ENCODE assay signal across 8 mouse cellular contexts in the genomic region with DNA sequence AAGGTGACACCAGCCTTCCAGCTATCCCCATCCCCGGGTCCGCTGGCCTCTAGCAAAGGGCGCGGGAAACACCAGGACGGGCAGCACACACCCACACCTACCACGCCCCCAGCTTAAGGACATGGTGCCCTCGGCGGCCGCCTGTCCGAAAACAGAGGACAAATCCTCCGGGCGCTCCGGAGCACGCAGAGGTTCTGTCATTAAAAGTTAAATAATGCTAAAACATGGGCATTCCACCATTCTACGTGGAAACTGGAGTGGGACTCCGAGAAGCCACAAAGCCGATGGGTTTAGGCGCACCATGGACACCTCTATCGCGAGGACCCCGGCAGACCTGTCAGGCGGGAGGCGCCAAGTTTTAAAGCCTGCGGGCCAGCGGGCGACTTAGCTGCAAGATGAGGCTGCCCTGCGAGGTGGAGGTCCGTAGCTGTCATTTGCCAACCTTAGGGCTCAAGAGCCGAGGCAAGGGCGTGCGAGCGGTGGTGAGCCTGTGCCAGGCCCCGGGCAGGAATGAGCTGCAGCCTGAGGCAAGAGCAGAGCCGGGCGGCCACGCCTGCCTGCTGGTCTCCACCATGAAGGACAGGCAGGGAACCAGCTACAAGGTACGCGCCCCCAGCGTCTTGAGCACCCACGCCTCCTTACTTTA. TPM values are rescaled to one million over a fixed set of nuclear protein-coding genes. Genes with fewer than 3 reads are reported as not detected.
DNase-seq lines count a peak whose midpoint lies in the region; ATAC-seq and TF ChIP-seq lines count a peak whose summit lies in the region.

A gene (plus strand): TSS at position 354 of the 646 bp plus-strand sequence.

- peak; percentile 62 for TF ChIP-seq POLR2A in ES-Bruce4 (IDR thresholded peaks at IDR 0.05; ENCODE audit: insufficient read depth, low read length)

- no peaks in the 10 kb centered on the region for H3K36me3 ChIP-seq in ES-Bruce4 (ENCODE audit: control insufficient read depth, insufficient read depth, low read length, poor library complexity, severe bottlenecking)
- H3K36me3 ChIP-seq in forebrain, embryonic 13.5 days (ENCODE audit: poor library complexity, severe bottlenecking): peaks cover 7% of the 10 kb centered on the region; the same call in 1 of the 2 replicates
- H3K36me3 ChIP-seq in liver, embryonic 16.5 days (ENCODE audit: control insufficient read depth, insufficient read depth): peaks cover under 1% of the 10 kb centered on the region; the same call in 1 of the 2 replicates
- no peaks in the 10 kb centered on the region for H3K36me3 ChIP-seq in neural tube, embryonic 12.5 days
- H3K36me3 ChIP-seq in stomach, postnatal 0 days (ENCODE audit: control insufficient read depth, insufficient read depth, low read length): no peaks in the 10 kb centered on the region

- H3K27ac ChIP-seq in ES-Bruce4 (ENCODE audit: insufficient read depth, low read length): no peak within 1 kb of the TSS
- peak within 1 kb of the TSS; percentile 48 for H3K27ac ChIP-seq in forebrain, embryonic 13.5 days
- peak within 1 kb of the TSS; percentile 86 for H3K27ac ChIP-seq in liver, embryonic 16.5 days (ENCODE audit: low read length)
- no peak within 1 kb of the TSS; the same call in 1 of the 2 replicates for H3K27ac ChIP-seq in neural tube, embryonic 12.5 days
- H3K27ac ChIP-seq in stomach, postnatal 0 days (replicated peaks): 0 out of 2 replicates have a peak within 1 kb of the TSS, but pooled peaks have one; percentile 31

- H3K9ac ChIP-seq in ES-Bruce4 (ENCODE audit: low read depth, poor library complexity, severe bottlenecking): peak within 1 kb of the TSS; percentile 62
- peak within 1 kb of the TSS; percentile 70 for H3K9ac ChIP-seq in forebrain, embryonic 13.5 days
- peak within 1 kb of the TSS; percentile 82 for H3K9ac ChIP-seq in liver, embryonic 16.5 days (ENCODE audit: low read depth, low read length)
- peak within 1 kb of the TSS; percentile 75 for H3K9ac ChIP-seq in neural tube, embryonic 12.5 days
- peak within 1 kb of the TSS; percentile 61 for H3K9ac ChIP-seq in stomach, postnatal 0 days (ENCODE audit: low read length)

- peak within 1 kb of the TSS; percentile 73 for H3K4me2 ChIP-seq in forebrain, embryonic 13.5 days
- peak within 1 kb of the TSS; percentile 74 for H3K4me2 ChIP-seq in liver, embryonic 16.5 days (ENCODE audit: low read depth, low read length)
- H3K4me2 ChIP-seq in neural tube, embryonic 12.5 days (replicated peaks): peak within 1 kb of the TSS; percentile 96
- peak within 1 kb of the TSS; percentile 93 for H3K4me2 ChIP-seq in stomach, postnatal 0 days (replicated peaks; ENCODE audit: low read depth)

- intact Hi-C loops in heart, postnatal 10 days (cut with DNase I): no loop called here

- H3K27me3 ChIP-seq in ES-Bruce4 (ENCODE audit: control insufficient read depth, insufficient read depth, low read length, poor library complexity, severe bottlenecking): no peaks in the 10 kb centered on the region
- H3K27me3 ChIP-seq in forebrain, embryonic 13.5 days: no peaks in the 10 kb centered on the region
- H3K27me3 ChIP-seq in liver, embryonic 16.5 days (ENCODE audit: control insufficient read depth, insufficient read depth, low read depth, low read length): no peaks in the 10 kb centered on the region
- H3K27me3 ChIP-seq in neural tube, embryonic 12.5 days (replicated peaks): no peaks in the 10 kb centered on the region
- no peaks in the 10 kb centered on the region for H3K27me3 ChIP-seq in stomach, postnatal 0 days (ENCODE audit: control insufficient read depth, insufficient read depth, low read length)

- H3K4me1 ChIP-seq in ES-Bruce4 (ENCODE audit: control insufficient read depth, insufficient read depth, low read length): peaks cover 2% of the 10 kb centered on the region
- H3K4me1 ChIP-seq in forebrain, embryonic 13.5 days: peaks cover 15% of the 10 kb centered on the region
- peaks cover 22% of the 10 kb centered on the region for H3K4me1 ChIP-seq in liver, embryonic 16.5 days (ENCODE audit: control insufficient read depth, low read depth, low read length)
- H3K4me1 ChIP-seq in neural tube, embryonic 12.5 days: peaks cover 14% of the 10 kb centered on the region
- H3K4me1 ChIP-seq in stomach, postnatal 0 days (replicated peaks; ENCODE audit: control insufficient read depth, insufficient read depth): no peaks in the 10 kb centered on the region

- 0 out of 2 replicates have a peak, but pooled peaks have one; percentile 14 for TF ChIP-seq EP300 in ES-Bruce4 (IDR thresholded peaks at IDR 0.05; ENCODE audit: insufficient read depth, low read depth, low read length)
- peak; percentile 98 for TF ChIP-seq EP300 in stomach, postnatal 0 days (optimal IDR thresholded peaks at IDR 0.05)

- H3K9me3 ChIP-seq in ES-Bruce4 (replicated peaks; ENCODE audit: control insufficient read depth, insufficient read depth, low read length, poor library complexity, severe bottlenecking): no peaks in the 10 kb centered on the region
- no peaks in the 10 kb centered on the region for H3K9me3 ChIP-seq in forebrain, embryonic 13.5 days (replicated peaks)
- no peaks in the 10 kb centered on the region for H3K9me3 ChIP-seq in liver, embryonic 16.5 days (replicated peaks; ENCODE audit: control insufficient read depth, low read length)
- H3K9me3 ChIP-seq in neural tube, embryonic 12.5 days: no peaks in the 10 kb centered on the region
- H3K9me3 ChIP-seq in stomach, postnatal 0 days (ENCODE audit: control insufficient read depth, low read length): no peaks in the 10 kb centered on the region

- peak; percentile 92 for DNase-seq in heart, postnatal 10 days
- DNase-seq in kidney, postnatal 4 days: peak; percentile 91 to 93
- peak; percentile 83 for DNase-seq in stomach, postnatal 0 days (ENCODE audit: low spot score)

- under 1% methylated on average over 40 of the region's 40 CpGs for WGBS in forebrain, embryonic 13.5 days
- under 1% methylated on average over 40 of the region's 40 CpGs for WGBS in liver, embryonic 16.5 days (ENCODE audit: insufficient replicate concordance)
- WGBS in neural tube, embryonic 12.5 days: under 1% methylated on average over 40 of the region's 40 CpGs
- under 1% methylated on average over 40 of the region's 40 CpGs for WGBS in stomach, postnatal 0 days

- H3K4me3 ChIP-seq in ES-Bruce4 (ENCODE audit: low read depth, low read length): peak within 1 kb of the TSS; percentile 86
- H3K4me3 ChIP-seq in forebrain, embryonic 13.5 days: peak within 1 kb of the TSS; percentile 67
- peak within 1 kb of the TSS; percentile 92 for H3K4me3 ChIP-seq in liver, embryonic 16.5 days (ENCODE audit: low read depth, low read length)
- peak within 1 kb of the TSS; percentile 72 for H3K4me3 ChIP-seq in neural tube, embryonic 12.5 days
- peak within 1 kb of the TSS; percentile 65 for H3K4me3 ChIP-seq in stomach, postnatal 0 days (ENCODE audit: low read depth, low read length)

- no peak for TF ChIP-seq CTCF in ES-Bruce4 (IDR thresholded peaks at IDR 0.05; ENCODE audit: low read depth, low read length)
- 0 out of 2 replicates have a peak, but pooled peaks have one; percentile 5 for TF ChIP-seq CTCF in stomach, postnatal 0 days (IDR thresholded peaks at IDR 0.05; ENCODE audit: low read depth)

- ATAC-seq in cerebellum, adult (ENCODE audit: insufficient number of reproducible peaks, low FRiP score, low TSS enrichment): peak; percentile 89
- ATAC-seq in forebrain, embryonic 13.5 days: peak; percentile 95
- peak; percentile 93 for ATAC-seq in liver, embryonic 16.5 days (ENCODE audit: low read depth)
- peak; percentile 95 for ATAC-seq in neural tube, embryonic 12.5 days (ENCODE audit: low FRiP score, low read depth)
- ATAC-seq in stomach, postnatal 0 days (ENCODE audit: low FRiP score, low TSS enrichment): peak; percentile 81

RNA-seq across cellular contexts. Expression of the gene that starts here (rescaled TPM):
- 7.5 and 10.3 TPM in 2 replicates for polyA plus RNA-seq in ES-Bruce4 (2011; ENCODE audit: insufficient read depth, insufficient read length, low read depth, missing spikeins)
- 25.9 and 26.0 TPM in 2 replicates for polyA plus RNA-seq in forebrain, embryonic 13.5 days (2015; fragmentation: Nextera tagmentation; extraction: Ambion mirVana)
- total RNA-seq in heart, postnatal 10 days (2021): 1 to 10 TPM; 1.4 to 2.0 TPM
- 14.1 and 18.5 TPM in 2 replicates for polyA plus RNA-seq in liver, embryonic 16.5 days (2015; fragmentation: Nextera tagmentation; extraction: Ambion mirVana)
- 13.8 and 17.4 TPM in 2 replicates for polyA plus RNA-seq in neural tube, embryonic 12.5 days (2016; fragmentation: Nextera tagmentation; extraction: Ambion mirVana)
- polyA plus RNA-seq in stomach, postnatal 0 days (2015; fragmentation: Nextera tagmentation; extraction: Ambion mirVana): 4.3 and 5.2 TPM in 2 replicates

Comparison
In these comparisons a context has a peak if more than half of its experiments do, and no peak if none do; other contexts are left out.
1. H3K27ac ChIP-seq: peak in forebrain, embryonic 13.5 days (single experiment), liver, embryonic 16.5 days (single experiment) and stomach, postnatal 0 days (single experiment); none in ES-Bruce4 (single experiment) and neural tube, embryonic 12.5 days (single experiment).
2. Peak in every context shown above with its lines, with median percentiles within 50 percentile points of each other: H3K4me3 ChIP-seq, H3K9ac ChIP-seq, ATAC-seq, H3K4me2 ChIP-seq and DNase-seq.